Mouse (Mus musculus): ENCODE measurements around the gene Spata3. TPM values are rescaled to one million over a fixed set of nuclear protein-coding genes. Genes with fewer than 3 reads are reported as not detected.
"Not testable (repeated sequence)": the region's sequence is repeated elsewhere in the genome, so short reads cannot be mapped to it uniquely, and the experiment has no call there.

Gene Spata3
- polyA plus RNA-seq, 1 experiment from 2014 or later: not detected

DNA sequence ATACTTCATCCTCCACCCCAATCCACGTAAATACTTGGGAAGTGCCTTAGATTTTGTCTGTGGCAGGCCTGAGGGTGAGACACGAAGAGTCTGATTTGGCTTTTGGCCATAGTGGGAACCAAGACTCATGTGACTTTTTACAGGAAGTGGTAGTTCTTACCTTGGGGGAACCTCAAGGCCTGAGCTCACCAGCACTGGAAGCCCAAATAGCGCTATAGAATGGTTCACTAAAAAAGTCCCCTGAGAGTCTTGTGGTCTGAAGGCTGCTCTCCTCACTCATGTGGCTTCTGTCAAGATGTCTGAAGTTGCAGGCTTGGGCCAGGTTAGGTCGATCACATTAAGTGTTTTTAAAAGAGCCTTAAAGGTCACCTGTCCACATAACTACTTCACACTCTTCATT lies 18.6 kb upstream of the Spata3 start:
- H3K27ac ChIP-seq: no peak overlapping the region
- no peak overlapping the region for H3K4me3 ChIP-seq
- WGBS: 84% methylated on average over 4 of the region's 4 CpGs

DNA sequence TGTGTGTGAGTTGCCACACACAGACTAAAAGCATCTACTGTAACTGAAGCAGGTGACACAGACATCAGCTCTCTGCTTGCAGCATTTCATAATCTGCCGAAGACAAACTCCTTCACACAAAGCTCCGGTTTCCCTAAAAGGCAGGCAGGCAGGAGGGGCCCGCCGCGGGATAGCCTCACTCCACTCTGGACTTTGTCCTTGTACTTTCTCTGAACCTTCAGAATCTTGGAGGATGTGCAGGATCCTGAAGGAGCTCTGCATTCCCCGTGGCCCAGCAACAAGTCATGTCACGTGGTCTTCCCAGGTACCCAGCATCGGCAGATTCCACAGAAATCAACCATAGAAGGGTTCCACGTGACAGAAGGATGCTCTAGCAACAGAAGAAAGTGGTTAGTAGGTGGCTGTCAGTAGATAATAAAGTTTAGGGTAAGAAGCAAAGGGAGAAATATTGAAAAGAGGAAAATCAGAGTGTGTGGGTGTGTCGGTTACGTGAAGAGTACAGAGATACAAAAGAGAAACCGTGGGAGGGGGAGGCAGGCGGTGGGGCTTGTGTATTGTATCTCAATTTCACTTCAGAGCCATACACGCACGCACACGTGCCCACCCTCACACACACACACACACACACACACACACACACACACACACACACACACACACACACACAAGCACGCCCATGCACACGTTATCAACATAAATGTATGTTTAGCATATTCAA lies 16.6 kb upstream of the Spata3 start:
- WGBS: 76% methylated on average over 18 of the region's 18 CpGs
- DNase-seq (ENCODE audit: low spot score): no peak
- no peak overlapping the region for H3K27ac ChIP-seq

More for the DNA sequence above, 18.6 kb upstream of the Spata3 start:
- H3K9me3 ChIP-seq: no peaks in the 10 kb centered on the region
- no peaks in the 10 kb centered on the region; the same call in 1 of the 2 replicates for H3K4me1 ChIP-seq
- DNase-seq (ENCODE audit: low spot score): no peak
- no peaks in the 10 kb centered on the region for H3K36me3 ChIP-seq
- H3K27me3 ChIP-seq (ENCODE audit: insufficient read depth, poor library complexity, severe bottlenecking): no peaks in the 10 kb centered on the region

DNA sequence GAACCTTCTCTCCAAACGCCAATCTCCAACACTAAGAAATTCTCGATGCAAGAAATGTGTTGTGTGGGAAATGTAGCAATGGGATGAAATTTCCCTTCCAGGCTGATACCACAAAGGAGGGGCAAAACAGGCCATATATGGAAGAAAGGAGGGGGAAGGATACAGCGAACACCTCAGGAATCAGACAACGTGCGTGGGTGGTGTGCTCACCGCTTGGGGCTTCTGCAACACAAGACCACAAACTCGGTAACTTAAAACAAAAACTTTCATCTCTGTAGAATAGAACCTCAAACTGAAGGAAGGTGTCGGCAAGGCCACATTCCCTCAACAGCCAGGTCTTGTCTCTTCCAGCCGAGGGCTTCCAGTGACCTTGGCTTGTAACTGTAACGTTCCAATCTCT lies 11.1 kb upstream of the Spata3 start:
- no peaks in the 10 kb centered on the region for H3K4me1 ChIP-seq
- no peaks in the 10 kb centered on the region for H3K9me3 ChIP-seq
- 81% methylated on average over 10 of the region's 10 CpGs for WGBS
- H3K4me3 ChIP-seq: no peak overlapping the region
- no peak for DNase-seq (ENCODE audit: low spot score)
- no peak overlapping the region for H3K27ac ChIP-seq
- 0 out of 2 replicates have a peak, but pooled peaks cover 5% of the 10 kb centered on the region for H3K27me3 ChIP-seq (ENCODE audit: insufficient read depth, poor library complexity, severe bottlenecking)
- H3K36me3 ChIP-seq: no peaks in the 10 kb centered on the region

More for the DNA sequence above, 16.6 kb upstream of the Spata3 start:
- Histone ChIP-seq H3K36me3 (no peaks in the 10 kb centered on the region), H3K9me3 (no peaks in the 10 kb centered on the region), H3K4me3 (no peak overlapping the region), H3K4me1 (no peaks in the 10 kb centered on the region; the same call in 1 of the 2 replicates), H3K27me3 (ENCODE audit: insufficient read depth, poor library complexity, severe bottlenecking) (no peaks in the 10 kb centered on the region)

DNA sequence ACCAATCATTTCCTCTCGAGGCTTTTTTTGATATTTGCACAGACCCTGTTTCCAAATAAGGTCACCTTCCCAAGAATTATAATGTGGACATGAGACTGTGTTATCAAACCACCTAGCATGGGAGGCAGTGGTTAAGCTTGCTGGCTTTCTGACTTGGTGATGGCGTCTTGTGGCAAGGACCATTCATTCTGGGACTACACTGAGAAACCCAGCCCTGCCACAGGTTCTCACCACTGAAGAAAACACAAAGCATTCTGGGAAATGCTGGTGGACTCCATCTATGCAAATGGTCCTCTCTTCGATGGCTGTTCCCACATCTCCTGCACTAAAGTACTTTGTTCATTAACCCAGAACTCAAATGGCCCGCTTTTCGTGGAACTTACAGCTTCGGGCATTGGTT lies 10.6 kb upstream of the Spata3 start:
- no peaks in the 10 kb centered on the region for H3K9me3 ChIP-seq
- no peaks in the 10 kb centered on the region for H3K4me1 ChIP-seq
- DNase-seq (ENCODE audit: low spot score): no peak
- H3K4me3 ChIP-seq: no peak overlapping the region
- 0 out of 2 replicates have a peak, but pooled peaks cover 5% of the 10 kb centered on the region for H3K27me3 ChIP-seq (ENCODE audit: insufficient read depth, poor library complexity, severe bottlenecking)
- 83% methylated on average over 6 of the region's 6 CpGs for WGBS
- H3K27ac ChIP-seq: no peak overlapping the region
- H3K36me3 ChIP-seq: no peaks in the 10 kb centered on the region

DNA sequence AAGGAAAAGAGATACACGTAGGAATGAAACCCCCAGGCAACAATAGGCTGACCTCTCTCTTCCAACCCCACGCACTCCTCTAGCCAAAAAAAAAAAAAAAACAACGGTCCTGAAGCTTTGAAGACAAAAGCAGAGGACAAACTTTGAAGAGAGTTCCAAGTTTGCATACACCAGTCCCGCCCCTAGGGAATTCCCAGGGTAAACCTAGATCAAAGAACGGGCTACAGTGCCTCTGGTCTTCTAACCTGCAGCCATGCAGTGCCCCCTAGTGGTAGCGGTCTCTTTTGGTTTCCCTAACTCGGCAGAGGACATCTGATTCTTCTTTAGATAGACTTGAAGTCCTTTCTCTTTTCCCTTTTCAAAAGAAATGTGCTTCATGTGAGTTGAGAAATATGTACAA lies 8.8 kb upstream of the Spata3 start:
- H3K27me3 ChIP-seq (ENCODE audit: insufficient read depth, poor library complexity, severe bottlenecking): 0 out of 2 replicates have a peak, but pooled peaks cover 5% of the 10 kb centered on the region
- no peaks in the 10 kb centered on the region for H3K36me3 ChIP-seq
- H3K9me3 ChIP-seq: no peaks in the 10 kb centered on the region; the same call in 1 of the 2 replicates
- no peaks in the 10 kb centered on the region for H3K4me1 ChIP-seq
- H3K4me3 ChIP-seq: no peak overlapping the region
- no peak overlapping the region for H3K27ac ChIP-seq
- WGBS: 3% methylated on average over 7 of the region's 7 CpGs
- DNase-seq (ENCODE audit: low spot score): peak; percentile 82

DNA sequence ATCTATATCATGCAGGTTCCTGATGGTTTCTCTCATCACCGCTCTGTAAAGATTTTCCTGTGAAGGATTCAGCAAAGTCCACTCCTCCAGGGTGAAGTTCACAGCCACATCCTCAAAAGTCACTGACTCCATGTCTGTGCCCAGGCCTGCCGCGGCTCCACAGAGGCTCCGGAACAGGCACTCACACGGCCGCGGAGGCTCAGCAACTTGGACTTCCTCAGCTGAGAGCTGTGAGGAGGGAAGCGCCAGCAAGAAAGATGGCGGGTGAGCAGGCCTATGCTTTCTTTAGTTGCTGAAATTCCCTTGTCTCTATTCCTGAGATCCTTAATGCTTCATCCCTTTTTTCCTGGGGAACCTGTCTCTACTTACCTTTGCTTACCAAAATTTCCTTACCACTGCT lies 858 bp upstream of the Spata3 start:
- H3K4me1 ChIP-seq; H3K9me3 ChIP-seq; H3K4me3 ChIP-seq; DNase-seq (ENCODE audit: low spot score); H3K27ac ChIP-seq; H3K36me3 ChIP-seq: not testable (repeated sequence)
- WGBS: 92% methylated on average over 9 of the region's 9 CpGs
- H3K27me3 ChIP-seq (ENCODE audit: insufficient read depth, poor library complexity, severe bottlenecking): peaks cover 46% of the 10 kb centered on the region

DNA sequence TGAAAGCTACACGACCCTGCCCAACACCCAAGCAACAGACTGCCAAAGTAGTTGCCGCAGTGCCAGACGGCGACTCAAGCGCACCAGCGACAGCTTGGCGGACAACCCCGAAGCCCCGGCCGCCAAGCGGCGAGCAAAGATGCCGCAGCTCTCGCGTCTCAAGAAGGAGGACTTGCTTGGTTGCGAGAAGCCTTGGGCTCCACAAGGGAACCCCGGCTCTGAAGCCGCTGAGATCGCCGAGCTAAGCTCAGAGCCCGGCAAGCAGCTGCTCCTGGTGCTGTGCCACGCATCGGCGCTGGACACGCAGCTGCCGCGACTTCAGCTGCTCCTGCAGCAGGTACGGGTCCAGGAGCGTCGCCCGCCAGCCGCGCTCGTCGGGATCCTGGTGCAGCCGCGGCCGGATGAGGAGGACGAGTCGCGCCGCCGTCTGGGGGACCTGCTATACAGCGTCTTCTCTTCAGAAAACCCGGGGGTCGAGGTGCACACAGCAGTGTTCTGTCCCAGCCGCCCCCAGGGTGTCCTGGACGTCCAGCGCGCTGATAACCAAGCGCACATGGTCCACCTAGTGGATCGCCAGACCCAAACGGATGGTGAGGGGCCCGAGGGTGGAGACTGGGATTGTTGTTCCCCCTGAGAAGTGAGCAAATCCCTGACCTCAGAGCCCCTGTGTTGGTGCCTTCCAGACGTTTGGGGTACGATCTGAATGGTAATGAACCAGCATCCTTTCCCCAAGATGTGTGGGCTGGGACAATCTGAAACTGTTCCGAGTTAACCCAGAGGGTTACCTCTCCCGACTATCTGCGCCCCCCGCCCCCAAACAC lies 1.8 kb downstream of the Spata3 start:
- DNase-seq (ENCODE audit: low spot score): peak; percentile 80
- H3K9me3 ChIP-seq: no peaks in the 10 kb centered on the region
- peaks cover 56% of the 10 kb centered on the region for H3K27me3 ChIP-seq (ENCODE audit: insufficient read depth, poor library complexity, severe bottlenecking)
- H3K4me3 ChIP-seq: peak overlapping the region; percentile 71
- no peaks in the 10 kb centered on the region for H3K36me3 ChIP-seq
- H3K27ac ChIP-seq: peak overlapping the region; percentile 52; the same call in 1 of the 2 replicates
- H3K4me1 ChIP-seq: peaks cover 10% of the 10 kb centered on the region
- WGBS: 3% methylated on average over 60 of the region's 60 CpGs

DNA sequence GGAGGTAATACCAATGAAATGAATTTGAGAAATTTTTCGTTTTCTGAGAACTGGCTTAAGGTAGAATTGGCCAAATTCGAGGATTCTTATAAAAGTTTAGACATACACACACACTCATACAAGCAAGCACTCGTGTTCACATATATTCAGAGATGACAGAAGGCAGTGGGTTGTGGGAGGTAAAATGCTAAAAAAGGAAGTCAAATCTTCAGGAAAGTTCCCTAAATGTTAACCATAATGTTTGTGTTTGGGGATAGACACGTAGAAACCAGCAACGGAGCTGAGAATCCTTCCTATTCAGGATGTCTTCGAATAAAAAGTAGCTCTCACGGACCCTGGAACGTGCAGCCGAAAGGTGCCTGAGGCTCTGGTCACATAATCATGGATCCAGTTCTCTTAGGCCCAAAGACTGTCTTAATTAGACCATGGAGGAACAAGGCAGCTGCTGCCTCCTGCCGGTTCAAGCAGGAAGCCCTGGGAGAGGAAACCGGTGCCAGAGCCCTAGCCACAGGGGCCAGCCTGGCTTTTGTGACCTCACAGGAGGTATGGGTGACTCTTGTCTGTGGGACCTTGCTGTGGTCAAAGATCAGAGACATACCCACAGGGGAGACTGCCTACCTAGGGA lies 4.9 kb downstream of the Spata3 start:
- Histone ChIP-seq H3K4me1 (peaks cover 10% of the 10 kb centered on the region), H3K27me3 (ENCODE audit: insufficient read depth, poor library complexity, severe bottlenecking) (peaks cover 51% of the 10 kb centered on the region)
- 61% methylated on average over 11 of the region's 11 CpGs for WGBS

DNA sequence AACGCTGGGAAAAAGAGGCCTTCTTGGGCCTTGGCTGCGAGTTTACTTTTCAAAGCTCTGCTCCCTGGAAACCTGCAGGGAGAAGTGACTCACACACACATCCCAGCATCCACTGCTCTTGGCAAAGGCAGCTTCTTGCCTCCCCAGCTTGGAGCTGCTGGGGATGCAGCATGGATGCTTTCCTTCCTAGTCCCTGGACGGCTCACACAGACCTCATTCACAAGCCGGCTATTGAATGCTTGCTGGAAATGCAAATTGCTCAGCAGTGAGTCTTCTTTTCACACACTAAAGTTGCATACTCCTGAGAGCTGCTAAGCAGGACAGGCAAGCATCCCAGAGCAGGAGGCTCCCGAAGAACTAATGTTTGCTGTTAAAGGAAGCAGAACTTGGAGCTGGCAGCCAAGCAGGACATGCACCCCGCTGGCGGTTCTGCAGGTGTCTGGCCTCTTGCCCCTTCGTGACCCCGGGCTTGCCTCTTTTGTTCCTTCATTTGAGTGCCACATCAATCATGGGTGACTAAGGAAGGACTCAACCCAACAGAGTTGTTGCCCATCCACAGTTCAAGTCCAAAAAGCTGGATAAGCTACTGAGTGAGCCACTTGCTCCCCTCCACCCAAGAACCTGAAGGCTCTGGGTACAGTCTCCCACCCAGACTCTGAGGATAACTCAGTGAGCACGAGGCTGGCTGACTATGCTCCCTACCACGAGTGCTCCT lies 15.8 kb downstream of the Spata3 start:
- H3K4me1 ChIP-seq: no peaks in the 10 kb centered on the region
- no peak for DNase-seq (ENCODE audit: low spot score)
- WGBS: 31% methylated on average over 11 of the region's 11 CpGs
- no peaks in the 10 kb centered on the region for H3K36me3 ChIP-seq
- no peaks in the 10 kb centered on the region for H3K9me3 ChIP-seq
- H3K27me3 ChIP-seq (ENCODE audit: insufficient read depth, poor library complexity, severe bottlenecking): peaks cover 21% of the 10 kb centered on the region; the same call in 1 of the 2 replicates
- H3K4me3 ChIP-seq: no peak overlapping the region
- no peak overlapping the region for H3K27ac ChIP-seq

More for the DNA sequence above, 4.9 kb downstream of the Spata3 start:
- Histone ChIP-seq H3K4me3 (no peak overlapping the region), H3K36me3 (no peaks in the 10 kb centered on the region), H3K27ac (no peak overlapping the region), H3K9me3 (no peaks in the 10 kb centered on the region)
- no peak for DNase-seq (ENCODE audit: low spot score)

DNA sequence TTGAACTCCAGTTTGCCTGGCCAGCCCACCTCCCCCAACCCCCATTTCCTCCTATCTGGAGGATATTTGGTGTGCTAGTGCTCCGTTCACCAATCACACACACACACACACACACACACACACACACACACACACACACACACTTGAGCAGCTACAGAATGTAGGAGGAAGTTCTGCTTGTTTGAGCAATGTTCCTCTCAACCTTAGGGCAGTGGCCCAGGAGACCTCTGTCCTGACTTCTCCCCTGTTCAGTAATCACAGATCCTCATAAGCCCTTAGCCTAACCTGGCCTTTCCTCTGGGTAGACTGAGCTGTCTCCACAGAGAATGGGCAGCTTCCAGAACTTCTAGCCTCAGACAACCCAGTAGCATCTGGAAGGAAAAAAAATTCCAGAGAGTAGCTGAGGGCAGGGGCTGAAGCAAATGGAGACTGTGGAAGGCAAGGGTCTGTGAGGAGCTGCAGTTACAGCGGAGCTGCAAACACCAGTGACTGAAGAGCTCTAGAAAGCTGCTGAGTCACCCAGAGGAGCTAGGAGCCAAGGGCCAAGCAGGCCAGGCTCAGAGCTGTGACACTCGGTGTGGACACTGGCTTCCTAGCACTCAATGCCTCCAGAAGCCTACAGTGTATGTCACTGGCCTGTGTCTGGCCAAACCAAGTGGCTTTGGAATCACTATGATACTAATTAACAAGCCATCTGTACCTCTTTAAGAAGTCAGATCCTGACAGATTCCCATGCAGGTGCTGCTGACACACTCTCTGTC lies 21.8 kb downstream of the Spata3 start:
- H3K27ac ChIP-seq: 0 out of 2 replicates have a peak overlapping the region, but pooled peaks have one; percentile 11
- no peak overlapping the region for H3K4me3 ChIP-seq
- H3K9me3 ChIP-seq: no peaks in the 10 kb centered on the region
- peaks cover 6% of the 10 kb centered on the region; the same call in 1 of the 2 replicates for H3K4me1 ChIP-seq
- H3K27me3 ChIP-seq (ENCODE audit: insufficient read depth, poor library complexity, severe bottlenecking): peaks cover 5% of the 10 kb centered on the region
- DNase-seq (ENCODE audit: low spot score): no peak
- H3K36me3 ChIP-seq: no peaks in the 10 kb centered on the region
- 40% methylated on average over 3 of the region's 3 CpGs for WGBS

DNA sequence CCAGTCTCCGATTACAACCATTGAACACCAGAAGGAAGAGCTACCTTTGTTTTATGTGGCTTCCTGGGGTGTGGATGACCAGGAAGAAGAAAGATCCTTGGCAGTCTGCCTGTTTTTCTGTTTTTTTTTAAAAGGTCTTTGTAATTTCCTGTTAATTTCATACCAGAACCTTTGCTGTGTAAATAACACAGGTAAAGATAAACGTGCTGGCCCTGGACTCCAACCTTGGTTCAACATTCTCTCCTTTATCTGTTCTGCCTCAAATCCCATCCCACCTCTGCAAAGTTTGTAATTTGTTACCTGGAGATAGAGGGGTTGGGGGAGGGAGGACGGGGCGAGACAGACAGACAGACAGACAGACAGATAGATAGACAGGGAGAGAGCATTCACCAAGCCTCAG lies 23.5 kb downstream of the Spata3 start:
- Histone ChIP-seq H3K27ac (no peak overlapping the region), H3K9me3 (no peaks in the 10 kb centered on the region), H3K4me1 (peaks cover 6% of the 10 kb centered on the region; the same call in 1 of the 2 replicates), H3K4me3 (no peak overlapping the region), H3K27me3 (ENCODE audit: insufficient read depth, poor library complexity, severe bottlenecking) (peaks cover 22% of the 10 kb centered on the region), H3K36me3 (no peaks in the 10 kb centered on the region)
- WGBS: 68% methylated on average over 4 of the region's 4 CpGs
- no peak for DNase-seq (ENCODE audit: low spot score)

DNA sequence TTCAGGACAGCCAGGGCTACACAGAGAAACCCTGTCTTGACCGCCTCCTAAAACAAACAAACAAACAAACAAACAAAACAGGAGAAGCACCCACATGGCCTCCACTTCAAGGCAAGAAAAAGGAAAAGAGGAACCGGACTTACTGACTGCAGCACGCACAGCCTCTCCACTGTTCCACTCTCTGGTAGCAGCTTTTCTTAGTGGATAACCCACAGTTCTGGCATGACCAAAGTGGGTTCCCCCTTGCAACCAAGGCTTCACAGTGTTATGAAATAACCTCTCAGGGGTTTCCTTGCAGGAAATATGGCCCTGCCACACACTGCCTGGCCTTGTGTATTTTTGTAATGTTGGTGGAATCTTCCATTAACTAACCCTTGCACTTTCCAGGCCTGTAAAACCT lies 24.2 kb downstream of the Spata3 start:
- WGBS: 95% methylated on average over 3 of the region's 3 CpGs
- no peak overlapping the region for H3K27ac ChIP-seq
- no peaks in the 10 kb centered on the region for H3K36me3 ChIP-seq
- no peaks in the 10 kb centered on the region for H3K9me3 ChIP-seq
- H3K4me1 ChIP-seq: peaks cover 8% of the 10 kb centered on the region
- no peak for DNase-seq (ENCODE audit: low spot score)
- no peak overlapping the region for H3K4me3 ChIP-seq
- H3K27me3 ChIP-seq (ENCODE audit: insufficient read depth, poor library complexity, severe bottlenecking): peaks cover 29% of the 10 kb centered on the region
